Mouse (Mus musculus) C2C12 (cell line): ENCODE data around the gene Stim1. TPM values are rescaled to one million over a fixed set of nuclear protein-coding genes. Genes with fewer than 3 reads are reported as not detected.

Experiments
- H3K27me3 ChIP-seq: one replicate; pipeline ENCODE4 v1.6.1; 2011; ENCODE audit not compliant: control insufficient read depth, insufficient read depth, insufficient read length
- H3K36me3 ChIP-seq: one replicate; pipeline ENCODE4 v1.6.1; 2011; ENCODE audit not compliant: control insufficient read depth, insufficient read depth
- H3K4me3 ChIP-seq: one replicate; pipeline ENCODE4 v1.5.1; 2011; ENCODE audit warnings: mild to moderate bottlenecking, control low read depth; ENCODE audit not compliant: poor library complexity, insufficient read depth, severe bottlenecking
- H3K79me2 ChIP-seq: one replicate; pipeline ENCODE4 v1.6.1; 2011; ENCODE audit not compliant: control insufficient read depth, insufficient read depth
- H3K79me3 ChIP-seq: one replicate; pipeline ENCODE4 v1.6.1; 2011; ENCODE audit warnings: low read depth, control low read depth
- H3ac ChIP-seq: one replicate; pipeline ENCODE3; 2011; ENCODE audit warnings: low read depth; ENCODE audit not compliant: control insufficient read depth, insufficient read length
- CEBPB ChIP-seq: IDR thresholded peaks from one replicate; pipeline ENCODE4 v1.6.1; 2011; ENCODE audit warnings: low read depth, mild to moderate bottlenecking, control low read depth, moderate library complexity
- CTCF ChIP-seq: IDR thresholded peaks from one replicate; pipeline ENCODE4 v1.5.1; 2011; ENCODE audit not compliant: control insufficient read depth, insufficient read depth, insufficient read length
- FOSL1 ChIP-seq: IDR thresholded peaks from one replicate; pipeline ENCODE4 v1.8.0; 2011; ENCODE audit warnings: mild to moderate bottlenecking, low read length; ENCODE audit not compliant: poor library complexity, insufficient read depth, severe bottlenecking
- MAX ChIP-seq: IDR thresholded peaks from one replicate; pipeline ENCODE4 v1.6.1; 2011; ENCODE audit warnings: mild to moderate bottlenecking, control low read depth
- MYOD1 ChIP-seq: IDR thresholded peaks from one replicate; pipeline ENCODE4 v1.6.1; 2011; ENCODE audit warnings: low read depth; ENCODE audit not compliant: control insufficient read depth, insufficient read length
- MYOG ChIP-seq: IDR thresholded peaks from one replicate; pipeline ENCODE4 v1.6.1; 2011; ENCODE audit not compliant: control insufficient read depth, insufficient read length; ENCODE audit errors: extremely low read depth
- USF1 ChIP-seq: IDR thresholded peaks from one replicate; pipeline ENCODE4 v1.6.1; 2011; ENCODE audit warnings: low read depth, mild to moderate bottlenecking, control low read depth, moderate library complexity
- polyA plus RNA-seq: library from polyadenylated mRNA; unstranded; fragments of >200 nt; fragmentation: generic; extraction: Trizol; gene quantifications from one replicate; pipeline ENCODE4 v1.2.1, GENCODE M21; 2012; ENCODE audit warnings: missing spikeins

Gene Stim1
- polyA plus RNA-seq, 1 experiment = 8.6 TPM

DNA sequence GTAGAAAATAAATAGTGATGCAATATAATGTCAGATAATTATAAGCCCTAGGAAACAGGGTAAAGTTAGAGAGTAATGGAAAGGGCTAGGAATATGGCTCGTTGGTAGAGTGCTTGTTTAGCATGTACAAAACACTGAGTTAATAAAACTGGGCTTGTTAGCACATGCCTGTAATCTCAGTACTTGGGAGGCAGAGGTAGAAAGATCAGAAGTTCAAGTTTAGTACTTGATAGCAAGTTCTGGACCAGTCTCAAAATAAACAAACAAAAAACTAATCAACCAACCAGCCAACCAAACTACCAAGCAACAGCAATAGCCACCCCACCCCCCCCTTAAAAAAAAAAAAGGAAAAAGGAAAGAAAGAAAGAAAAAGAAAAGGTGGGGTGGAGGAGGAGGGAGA is 33.2 kb downstream of the Stim1 start:
- Histone ChIP-seq H3K79me2 (no peaks in the 10 kb centered on the region), H3K27me3 (no peaks in the 10 kb centered on the region), H3K79me3 (no peaks in the 10 kb centered on the region), H3ac (no peak overlapping the region), H3K4me3 (no peak overlapping the region), H3K36me3 (no peaks in the 10 kb centered on the region)
- TF ChIP-seq FOSL1 = no peak
- no peak for TF ChIP-seq MYOD1
- no peak for TF ChIP-seq CEBPB
- TF ChIP-seq USF1 = no peak
- TF ChIP-seq MYOG = no peak
- no peak for TF ChIP-seq MAX

DNA sequence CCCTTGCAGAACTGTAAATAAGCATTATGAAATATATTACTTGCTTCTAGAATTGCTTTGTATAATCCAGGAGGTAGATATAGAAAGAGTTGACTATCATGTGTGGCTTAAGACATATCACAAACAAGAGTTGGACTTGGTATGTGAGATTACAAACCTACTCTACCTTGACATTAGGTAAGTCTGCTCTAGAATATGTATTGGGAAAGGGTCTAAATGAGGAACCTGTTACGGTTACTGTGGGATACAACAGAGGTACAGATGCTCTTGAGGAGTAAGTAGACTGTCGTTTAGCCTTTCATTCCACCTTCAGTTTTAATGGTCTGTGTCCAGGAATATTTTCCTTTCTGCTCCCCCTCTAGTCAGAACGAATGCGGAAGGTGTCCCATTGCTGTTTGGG is 34.9 kb downstream of the Stim1 start:
- H3K79me3 ChIP-seq = no peaks in the 10 kb centered on the region
- H3K36me3 ChIP-seq = no peaks in the 10 kb centered on the region
- H3K27me3 ChIP-seq = no peaks in the 10 kb centered on the region
- no peak for TF ChIP-seq USF1
- no peak for TF ChIP-seq MAX
- H3ac ChIP-seq = no peak overlapping the region
- no peak overlapping the region for H3K4me3 ChIP-seq
- no peaks in the 10 kb centered on the region for H3K79me2 ChIP-seq

DNA sequence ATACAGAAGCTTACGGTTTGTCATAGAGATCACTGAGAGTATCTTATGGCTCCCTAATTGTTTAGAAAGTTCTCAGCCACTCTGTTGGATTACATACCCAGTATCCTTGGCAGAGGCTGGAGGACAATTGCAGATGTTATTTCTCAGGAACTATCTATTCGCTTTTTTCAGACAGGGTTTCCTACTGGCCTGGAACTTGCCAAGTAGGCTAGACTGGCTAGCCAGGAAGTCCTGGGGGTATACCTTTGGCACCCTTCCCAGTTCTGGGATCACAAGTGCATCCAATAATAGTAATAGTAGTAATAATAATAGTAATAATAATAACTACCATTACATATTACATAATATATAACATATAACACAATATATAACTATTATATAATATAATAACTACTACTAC is 38.0 kb downstream of the Stim1 start:
- no peaks in the 10 kb centered on the region for H3K79me3 ChIP-seq
- no peaks in the 10 kb centered on the region for H3K36me3 ChIP-seq
- H3K4me3 ChIP-seq = no peak overlapping the region
- H3K79me2 ChIP-seq = no peaks in the 10 kb centered on the region
- H3K27me3 ChIP-seq = no peaks in the 10 kb centered on the region
- no peak overlapping the region for H3ac ChIP-seq
- TF ChIP-seq CEBPB (no peak), CTCF (no peak), MYOD1 (no peak), USF1 (no peak), FOSL1 (no peak), MYOG (no peak), MAX (no peak)

DNA sequence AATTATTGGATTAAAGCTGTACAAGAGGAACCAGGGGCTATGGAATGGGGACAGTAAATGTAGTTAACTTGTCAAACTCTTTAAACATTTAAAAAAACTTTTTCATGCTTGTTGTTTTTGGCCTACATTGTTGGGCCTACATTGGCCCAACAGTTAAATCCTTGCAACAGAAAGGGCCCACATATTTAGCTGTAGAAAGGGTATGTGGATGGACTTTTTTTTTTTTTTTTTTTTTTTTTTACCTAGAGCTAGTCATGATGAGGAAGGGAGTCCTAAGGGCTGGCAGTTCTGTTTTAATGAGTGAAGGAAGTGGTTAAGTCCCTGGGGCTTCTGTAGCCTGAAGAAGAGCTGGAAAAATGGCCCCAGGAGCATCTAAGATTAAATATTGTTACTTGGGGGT is 42.7 kb downstream of the Stim1 start:
- no peaks in the 10 kb centered on the region for H3K79me2 ChIP-seq

DNA sequence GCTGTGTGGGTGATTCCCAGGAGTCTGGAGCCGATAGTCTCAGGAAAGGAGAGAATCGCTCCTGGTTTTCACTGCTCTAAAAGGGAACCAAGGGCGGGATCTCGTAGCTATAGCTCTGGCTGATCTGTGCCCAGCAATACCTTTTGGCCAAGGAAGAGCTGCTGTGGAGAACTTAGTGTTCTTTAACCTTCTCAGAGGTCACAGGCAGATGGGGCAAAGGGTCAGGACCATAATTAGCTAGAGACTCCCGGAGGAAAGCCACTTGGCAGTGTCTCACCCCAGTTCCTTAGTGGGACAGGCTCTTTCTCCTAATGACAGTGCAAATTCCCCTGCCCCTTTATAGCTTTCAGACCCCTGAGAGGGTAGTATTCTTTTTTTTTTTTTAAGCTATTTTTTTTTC is 43.2 kb downstream of the Stim1 start:
- TF ChIP-seq USF1 (no peak), CTCF (no peak), MYOD1 (no peak), MYOG (no peak), MAX (no peak)
- no peaks in the 10 kb centered on the region for H3K79me3 ChIP-seq
- no peaks in the 10 kb centered on the region for H3K79me2 ChIP-seq
- H3K36me3 ChIP-seq = no peaks in the 10 kb centered on the region
- H3K27me3 ChIP-seq = no peaks in the 10 kb centered on the region
- H3ac ChIP-seq = no peak overlapping the region
- no peak overlapping the region for H3K4me3 ChIP-seq

More for the DNA sequence above, 42.7 kb downstream of the Stim1 start:
- no peak overlapping the region for H3ac ChIP-seq
- TF ChIP-seq CEBPB (no peak), MYOD1 (no peak), MAX (no peak), USF1 (no peak), CTCF (no peak), MYOG (no peak), FOSL1 (no peak)
- H3K4me3 ChIP-seq = no peak overlapping the region
- H3K79me3 ChIP-seq = no peaks in the 10 kb centered on the region
- no peaks in the 10 kb centered on the region for H3K27me3 ChIP-seq
- H3K36me3 ChIP-seq = no peaks in the 10 kb centered on the region

DNA sequence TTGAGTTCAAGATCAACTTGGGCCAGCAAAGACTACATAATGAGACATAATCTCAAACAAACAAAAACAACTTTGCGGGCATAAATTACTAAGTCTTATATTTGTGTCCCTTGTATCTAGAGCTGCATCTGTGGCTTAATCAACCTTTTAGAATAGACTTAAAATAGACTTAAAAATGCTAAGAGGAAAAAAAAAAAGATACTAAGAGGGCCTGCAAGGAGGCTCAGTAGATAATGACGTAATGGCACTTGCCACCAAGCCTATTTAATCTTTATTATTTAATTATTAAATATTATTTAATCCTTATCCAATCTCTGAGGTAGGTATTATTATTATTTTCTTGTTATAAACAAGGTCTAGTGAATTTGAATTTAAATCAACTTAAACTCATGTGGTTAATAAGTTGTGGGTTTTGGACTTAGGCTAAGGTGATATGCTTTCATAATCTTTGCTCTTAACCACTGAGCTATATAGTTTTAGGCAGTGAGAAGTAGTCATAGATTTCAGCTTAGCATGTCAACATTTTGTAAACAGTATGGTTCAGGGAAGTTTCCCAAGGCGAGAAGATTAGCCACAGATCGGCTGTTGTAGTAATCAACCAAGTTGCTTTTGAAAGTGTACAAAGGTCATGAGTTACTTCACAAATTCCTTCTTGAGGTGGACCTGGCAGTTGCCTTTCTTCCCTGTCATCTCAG is 45.4 kb downstream of the Stim1 start:
- H3K4me3 ChIP-seq = no peak overlapping the region
- H3K79me2 ChIP-seq = no peaks in the 10 kb centered on the region
- H3K36me3 ChIP-seq = no peaks in the 10 kb centered on the region
- no peaks in the 10 kb centered on the region for H3K27me3 ChIP-seq
- no peak overlapping the region for H3ac ChIP-seq
- H3K79me3 ChIP-seq = no peaks in the 10 kb centered on the region
- TF ChIP-seq MAX (no peak), CTCF (no peak), CEBPB (no peak), MYOD1 (no peak), USF1 (no peak), FOSL1 (no peak), MYOG (no peak)

DNA sequence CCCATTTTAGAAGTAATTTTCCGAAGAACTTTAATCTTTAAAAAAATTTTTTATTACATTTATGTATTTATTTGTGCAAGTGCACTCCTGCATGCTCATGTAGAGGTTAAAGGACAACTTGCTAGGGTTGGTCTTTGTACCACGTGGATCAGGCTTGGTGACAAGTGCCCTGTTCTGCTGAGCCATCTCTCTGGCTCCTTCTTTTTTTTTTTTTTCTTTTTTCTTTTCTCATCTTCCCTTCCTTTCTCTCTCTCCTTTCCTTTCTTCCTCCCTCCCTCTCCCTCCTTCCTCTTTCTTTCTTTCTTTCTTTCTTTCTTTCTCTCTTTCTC is 45.9 kb downstream of the Stim1 start:
- H3K36me3 ChIP-seq = no peaks in the 10 kb centered on the region
- H3K27me3 ChIP-seq = no peaks in the 10 kb centered on the region
- H3K79me3 ChIP-seq = no peaks in the 10 kb centered on the region
- no peaks in the 10 kb centered on the region for H3K79me2 ChIP-seq
- no peak overlapping the region for H3K4me3 ChIP-seq
- no peak overlapping the region for H3ac ChIP-seq
- TF ChIP-seq MYOD1 (no peak), CEBPB (no peak), CTCF (no peak), MYOG (no peak), MAX (no peak), FOSL1 (no peak), USF1 (no peak)
